Mouse (Mus musculus) liver, embryonic 11.5 days (tissue): ENCODE data around the gene Foxl2. TPM values are rescaled to one million over a fixed set of nuclear protein-coding genes. Genes with fewer than 3 reads are reported as not detected.

Source experiments
- ATAC-seq: fragments of 200-750 bp; cut with Nextera tagmentation; replicated peaks from 2 replicates; pipeline ENCODE4 v1.8.0; 2017; ENCODE audit warnings: moderate number of reproducible peaks, mild to moderate bottlenecking, moderate TSS enrichment, moderate library complexity; ENCODE audit not compliant: low FRiP score
- DNase-seq: peaks from one replicate; pipeline ENCODE4 v3.0.0-alpha.2; 2017; ENCODE audit warnings: low spot score
- H3K27ac ChIP-seq: fragments of 300-500 bp; sonication (generic); 2 replicates; pipeline ENCODE4 v1.5.1; 2014; ENCODE audit warnings: mild to moderate bottlenecking, low read depth, low read length, control low read depth
- H3K27me3 ChIP-seq: fragments of 300-500 bp; sonication (generic); replicated peaks from 2 replicates; pipeline ENCODE4 v1.6.1; 2014; ENCODE audit warnings: low read length, mixed read lengths; ENCODE audit not compliant: control insufficient read depth, insufficient read depth
- H3K36me3 ChIP-seq: fragments of 300-500 bp; sonication (generic); 2 replicates; pipeline ENCODE4 v1.6.1; 2014; ENCODE audit warnings: mild to moderate bottlenecking, low read length, moderate library complexity, mixed read lengths; ENCODE audit not compliant: control insufficient read depth, insufficient read depth
- H3K4me1 ChIP-seq: fragments of 300-500 bp; sonication (generic); replicated peaks from 2 replicates; pipeline ENCODE4 v1.6.1; 2014; ENCODE audit warnings: low read length, mixed read lengths; ENCODE audit not compliant: control insufficient read depth, insufficient read depth
- H3K4me2 ChIP-seq: fragments of 300-500 bp; sonication (generic); 2 replicates; pipeline ENCODE4 v1.6.1; 2014; ENCODE audit warnings: mild to moderate bottlenecking, control low read depth, moderate library complexity
- H3K4me3 ChIP-seq: fragments of 300-500 bp; sonication (generic); 2 replicates; pipeline ENCODE4 v1.5.1; 2014; ENCODE audit warnings: low read depth, low read length, control low read depth
- H3K9ac ChIP-seq: fragments of 300-500 bp; sonication (generic); 2 replicates; pipeline ENCODE4 v1.6.1; 2014; ENCODE audit warnings: low read depth, low read length, control low read depth
- H3K9me3 ChIP-seq: fragments of 300-500 bp; sonication (generic); 2 replicates; pipeline ENCODE4 v1.6.1; 2016; ENCODE audit warnings: low read length, inconsistent platforms, mixed read lengths; ENCODE audit not compliant: control insufficient read depth
- WGBS: fragments of 180-500 bp; shearing (Covaris S2); extraction: QIAGEN DNeasy Blood & Tissue Kit; methylation state at CpG from one replicate; pipeline ENCODE4 v1.1.7; 2014; 5-methylcytosine and 5-hydroxymethylcytosine counted together
- polyA plus RNA-seq: library from polyadenylated mRNA; unstranded; fragments of >200 nt; fragmentation: Nextera tagmentation; extraction: Ambion mirVana; gene quantifications from 2 replicates; pipeline ENCODE4 v1.2.1, GENCODE M21; 2014

Foxl2 gene
- polyA plus RNA-seq, 1 experiment from 2014 or later, result not detected

- Histone ChIP-seq H3K9me3 (no peaks in the 10 kb centered on the region), H3K27ac (no peak overlapping the region), H3K4me2 (no peak overlapping the region), H3K27me3 (no peaks in the 10 kb centered on the region), H3K4me3 (no peak overlapping the region), H3K36me3 (peaks cover 4% of the 10 kb centered on the region; the same call in 1 of the 2 replicates), H3K4me1 (no peaks in the 10 kb centered on the region), H3K9ac (no peak overlapping the region)
- 73% methylated on average over 9 of the region's 9 CpGs for WGBS
- DNase-seq (no peak), ATAC-seq (no peak)
Observed at GRCm38 (mm10) chr9:98999881-99000339, 44.8 kb downstream of the Foxl2 start.

DNA sequence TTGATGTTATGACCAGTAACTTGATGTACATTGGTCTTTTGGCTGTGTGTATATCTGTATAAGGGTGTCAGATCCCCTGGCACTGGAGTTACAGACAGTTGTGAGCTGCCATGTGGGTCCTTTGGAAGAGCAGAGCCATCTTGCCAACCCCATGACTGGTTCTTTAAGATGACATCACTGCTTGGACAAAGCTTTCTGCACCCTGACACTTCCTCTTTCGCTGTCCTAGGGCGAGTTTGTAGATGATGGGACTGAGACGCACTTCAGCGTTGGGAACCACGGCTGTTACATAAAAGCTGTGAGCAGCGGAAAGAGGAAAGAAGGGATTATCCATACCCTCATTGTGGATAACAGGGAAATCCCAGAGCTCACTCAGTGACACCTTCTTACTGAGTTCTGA, 46.2 kb downstream of the Foxl2 start:
- Histone ChIP-seq H3K4me3 (no peak overlapping the region), H3K27me3 (no peaks in the 10 kb centered on the region), H3K9ac (no peak overlapping the region), H3K9me3 (no peaks in the 10 kb centered on the region), H3K36me3 (peaks cover 4% of the 10 kb centered on the region; the same call in 1 of the 2 replicates), H3K27ac (no peak overlapping the region), H3K4me2 (no peak overlapping the region), H3K4me1 (no peaks in the 10 kb centered on the region)
- ATAC-seq (no peak), DNase-seq (no peak)
- WGBS, result 86% methylated on average over 6 of the region's 6 CpGs

Other genes with a start within 250 kb of the Foxl2 start
- gene Prr23a1, start 112.8 kb upstream of the Foxl2 start, polyA plus RNA-seq, result not detected in 2 replicates
- not detected in 2 replicates for gene Prr23a2, start 98.8 kb upstream of the Foxl2 start, polyA plus RNA-seq
- gene Prr23a3, start 90.5 kb upstream of the Foxl2 start, polyA plus RNA-seq, result not detected in 2 replicates
- not detected in 2 replicates for gene 7420426K07Rik, start 52.2 kb upstream of the Foxl2 start, polyA plus RNA-seq
- gene Faim, start 31.1 kb downstream of the Foxl2 start, polyA plus RNA-seq, result 44.9 and 47.4 TPM in 2 replicates
- 0.12 TPM in 1 of 2 replicates, not detected in the other for gene Gm1123, start 80.4 kb downstream of the Foxl2 start, polyA plus RNA-seq
- 2.9 and 3.5 TPM in 2 replicates for gene Pik3cb, start 185.3 kb downstream of the Foxl2 start, polyA plus RNA-seq